Mouse (Mus musculus): Measurements from ENCODE around the gene Gps1.

- TF ChIP-seq CTCF (IDR thresholded peaks at IDR 0.05; ENCODE audit: low read depth): no peak
- no peak for TF ChIP-seq EP300 (IDR thresholded peaks at IDR 0.05; ENCODE audit: low read depth)
These were observed 28.0 kb downstream of the Gps1 start for GRCm38 (mm10) chr11:120812068-120812467.

Data from liver, embryonic 14.5 days (tissue).